Mouse (Mus musculus) liver, postnatal 0 days (tissue): ENCODE measurements at regions not wholly inside any gene's neighbourhood (a gene's known extent, or its start where the extent isn't known, plus 50 kb on each side); places are given as distances from the start of the nearest gene placed in this dataset.

Source experiments
- CTCF ChIP-seq: sonication (generic); IDR thresholded peaks from 2 replicates; pipeline ENCODE4 v1.5.1; 2016; ENCODE audit warnings: antibody characterized with exemption, low read depth
- EP300 ChIP-seq: IDR thresholded peaks from 2 replicates; pipeline ENCODE4 v1.6.1; 2016; ENCODE audit warnings: antibody characterized with exemption, low read depth, mild to moderate bottlenecking

DNA sequence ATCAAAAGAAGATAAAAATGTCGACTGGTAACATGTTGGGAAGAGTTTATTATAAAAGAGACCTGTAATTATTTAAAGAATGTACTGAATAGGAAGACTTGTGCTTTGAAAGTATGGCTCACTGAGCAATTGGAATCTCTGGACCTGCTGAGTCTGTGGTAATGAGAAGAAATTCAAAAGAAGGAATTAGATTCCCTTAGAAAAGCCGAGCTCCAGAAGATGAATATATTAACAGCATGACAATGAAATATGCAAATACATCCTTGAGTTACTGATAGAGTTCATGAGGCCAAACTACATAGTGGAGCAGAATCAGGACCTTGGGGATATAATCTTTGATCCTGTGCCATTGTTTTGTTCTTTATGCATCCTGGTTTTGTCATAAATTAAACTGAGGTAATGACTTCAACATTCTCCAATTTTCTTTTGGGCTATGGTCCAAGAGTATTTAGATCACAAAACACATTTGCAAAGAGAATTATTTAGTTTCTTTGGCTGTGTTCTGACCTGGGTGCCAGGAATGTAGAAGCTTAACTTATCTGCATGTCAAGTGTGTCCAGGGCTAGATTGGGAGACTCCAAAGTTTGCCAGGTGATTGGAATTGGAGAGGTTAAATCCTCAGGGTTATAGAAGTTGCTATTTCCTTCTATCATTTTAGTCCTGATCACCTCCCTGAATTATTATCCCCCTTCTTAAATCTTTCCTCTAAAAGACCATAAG, 461.3 kb upstream of the Frg1 start:
- TF ChIP-seq EP300 = no peak
- TF ChIP-seq CTCF = no peak
